Mouse (Mus musculus): ENCODE data around the gene Flnc. TPM values are rescaled to one million over a fixed set of nuclear protein-coding genes. Genes with fewer than 3 reads are reported as not detected.
"Not testable (repeated sequence)": the region's sequence is repeated elsewhere in the genome, so short reads cannot be mapped to it uniquely, and the experiment has no call there.

Flnc gene
- polyA plus RNA-seq (2014; fragmentation: Nextera tagmentation; extraction: Ambion mirVana): 36.8 and 47.7 TPM in 2 replicates

- H3K9me3 ChIP-seq (ENCODE audit: control insufficient read depth, low read length): no peaks in the 10 kb centered on the region
- H3K4me2 ChIP-seq (ENCODE audit: low read length): peak within 1 kb of the TSS; percentile 81
- H3K27me3 ChIP-seq (ENCODE audit: control insufficient read depth, insufficient read depth, low read length): no peaks in the 10 kb centered on the region
- peaks cover 16% of the 10 kb centered on the region for H3K36me3 ChIP-seq (ENCODE audit: control insufficient read depth, insufficient read depth, low read length)
- peak within 1 kb of the TSS; percentile 71 to 75 for H3K4me3 ChIP-seq (ENCODE audit: control insufficient read depth in 1 of 2, insufficient read depth in 1 of 2, low read depth in 1 of 2, low read length in 2 of 2)
- WGBS: under 1% methylated on average over 69 of the region's 77 CpGs
- H3K9ac ChIP-seq (ENCODE audit: low read length): peak within 1 kb of the TSS; percentile 97
- H3K4me1 ChIP-seq (ENCODE audit: control insufficient read depth in 2 of 2, insufficient read depth in 2 of 2, low read length in 2 of 2): peaks cover 36 to 45% of the 10 kb centered on the region in 2 experiments
- peak; percentile 9 for ATAC-seq (ENCODE audit: insufficient number of reproducible peaks, insufficient read depth, low FRiP score, low read depth)
- H3K27ac ChIP-seq (replicated peaks in 1 of 2; ENCODE audit: control insufficient read depth in 1 of 2, insufficient read depth in 1 of 2, low read depth in 2 of 2, low read length in 2 of 2): peak within 1 kb of the TSS; percentile 99
Measured at GRCm38 (mm10) chr6:29433038-29433803, at the start of gene Flnc. Gene Flnc, plus strand, starts transcription at chr6:29433256.

GRCm38 (mm10) chr6:29388052-29388518 lies 45.0 kb upstream of the Flnc start, which contains the start of gene Opn1sw:
Gene Opn1sw, minus strand, starts transcription at chr6:29388468.
- no peaks in the 10 kb centered on the region for H3K9me3 ChIP-seq (ENCODE audit: control insufficient read depth, low read length)
- WGBS: 3% methylated on average over 12 of the region's 12 CpGs
- H3K9ac ChIP-seq (ENCODE audit: low read length): peak within 1 kb of the TSS; percentile 47
- H3K36me3 ChIP-seq (ENCODE audit: control insufficient read depth, insufficient read depth, low read length): no peaks in the 10 kb centered on the region
- H3K27ac ChIP-seq (replicated peaks in 1 of 2; ENCODE audit: control insufficient read depth in 1 of 2, insufficient read depth in 1 of 2, low read depth in 2 of 2, low read length in 2 of 2): peak within 1 kb of the TSS; percentile 36 to 55; a peak in 2 of 4 replicates
- ATAC-seq (ENCODE audit: insufficient number of reproducible peaks, insufficient read depth, low FRiP score, low read depth): peak; percentile 64
- no peaks in the 10 kb centered on the region for H3K27me3 ChIP-seq (ENCODE audit: control insufficient read depth, insufficient read depth, low read length)
- peak within 1 kb of the TSS; percentile 39 to 52 for H3K4me3 ChIP-seq (ENCODE audit: control insufficient read depth in 1 of 2, insufficient read depth in 1 of 2, low read depth in 1 of 2, low read length in 2 of 2)
- peaks cover 8 to 12% of the 10 kb centered on the region in 2 experiments for H3K4me1 ChIP-seq (ENCODE audit: control insufficient read depth in 2 of 2, insufficient read depth in 2 of 2, low read length in 2 of 2)
- peak within 1 kb of the TSS; percentile 63 for H3K4me2 ChIP-seq (ENCODE audit: low read length)

GRCm38 (mm10) chr6:29388606-29389080 lies 44.4 kb upstream of the Flnc start:
- peak; percentile 88 for ATAC-seq (ENCODE audit: insufficient number of reproducible peaks, insufficient read depth, low FRiP score, low read depth)
- Histone ChIP-seq H3K27me3 (ENCODE audit: control insufficient read depth, insufficient read depth, low read length) (no peaks in the 10 kb centered on the region), H3K4me2 (ENCODE audit: low read length) (peak overlapping the region; percentile 63), H3K9me3 (ENCODE audit: control insufficient read depth, low read length) (no peaks in the 10 kb centered on the region), H3K4me1 (ENCODE audit: control insufficient read depth in 2 of 2, insufficient read depth in 2 of 2, low read length in 2 of 2) (peaks cover 8 to 12% of the 10 kb centered on the region in 2 experiments), H3K36me3 (ENCODE audit: control insufficient read depth, insufficient read depth, low read length) (no peaks in the 10 kb centered on the region), H3K9ac (ENCODE audit: low read length) (peak overlapping the region; percentile 47; the same call in 1 of the 2 replicates), H3K27ac (replicated peaks in 1 of 2; ENCODE audit: control insufficient read depth in 1 of 2, insufficient read depth in 1 of 2, low read depth in 2 of 2, low read length in 2 of 2) (peak overlapping the region; percentile 36 to 55; a peak in 2 of 4 replicates), H3K4me3 (ENCODE audit: control insufficient read depth in 1 of 2, insufficient read depth in 1 of 2, low read depth in 1 of 2, low read length in 2 of 2) (peak overlapping the region; percentile 39 to 52)
- 8% methylated on average over 11 of the region's 11 CpGs for WGBS

GRCm38 (mm10) chr6:29389425-29389824 lies 43.6 kb upstream of the Flnc start:
- no peak for ATAC-seq (ENCODE audit: insufficient number of reproducible peaks, insufficient read depth, low FRiP score, low read depth)
- H3K4me2 ChIP-seq (ENCODE audit: low read length): no peak overlapping the region

GRCm38 (mm10) chr6:29390500-29390899 lies 42.6 kb upstream of the Flnc start:
- ATAC-seq (ENCODE audit: insufficient number of reproducible peaks, insufficient read depth, low FRiP score, low read depth); H3K27ac ChIP-seq (replicated peaks in 1 of 2; ENCODE audit: control insufficient read depth in 1 of 2, insufficient read depth in 1 of 2, low read depth in 2 of 2, low read length in 2 of 2); H3K4me3 ChIP-seq (ENCODE audit: control insufficient read depth in 1 of 2, insufficient read depth in 1 of 2, low read depth in 1 of 2, low read length in 2 of 2); H3K4me2 ChIP-seq (ENCODE audit: low read length); H3K9ac ChIP-seq (ENCODE audit: low read length); H3K9me3 ChIP-seq (ENCODE audit: control insufficient read depth, low read length); H3K36me3 ChIP-seq (ENCODE audit: control insufficient read depth, insufficient read depth, low read length): not testable (repeated sequence)
- H3K4me1 ChIP-seq (ENCODE audit: control insufficient read depth in 2 of 2, insufficient read depth in 2 of 2, low read length in 2 of 2): peaks cover 9 to 20% of the 10 kb centered on the region in 2 experiments
- H3K27me3 ChIP-seq (ENCODE audit: control insufficient read depth, insufficient read depth, low read length): 0 out of 2 replicates have a peak, but pooled peaks cover 11% of the 10 kb centered on the region
- 84% methylated on average over 1 of the region's 1 CpGs for WGBS

More at GRCm38 (mm10) chr6:29389425-29389824, 43.6 kb upstream of the Flnc start:
- Histone ChIP-seq H3K4me3 (ENCODE audit: control insufficient read depth in 1 of 2, insufficient read depth in 1 of 2, low read depth in 1 of 2, low read length in 2 of 2) (no peak overlapping the region), H3K9ac (ENCODE audit: low read length) (no peak overlapping the region), H3K9me3 (ENCODE audit: control insufficient read depth, low read length) (no peaks in the 10 kb centered on the region), H3K4me1 (ENCODE audit: control insufficient read depth in 2 of 2, insufficient read depth in 2 of 2, low read length in 2 of 2) (peaks cover 7 to 12% of the 10 kb centered on the region in 2 experiments), H3K36me3 (ENCODE audit: control insufficient read depth, insufficient read depth, low read length) (no peaks in the 10 kb centered on the region), H3K27ac (replicated peaks in 1 of 2; ENCODE audit: control insufficient read depth in 1 of 2, insufficient read depth in 1 of 2, low read depth in 2 of 2, low read length in 2 of 2) (no peak overlapping the region), H3K27me3 (ENCODE audit: control insufficient read depth, insufficient read depth, low read length) (0 out of 2 replicates have a peak, but pooled peaks cover 4% of the 10 kb centered on the region)
- 53% methylated on average over 9 of the region's 9 CpGs for WGBS

GRCm38 (mm10) chr6:29391241-29391640 lies 41.8 kb upstream of the Flnc start:
- H3K9me3 ChIP-seq (ENCODE audit: control insufficient read depth, low read length); H3K4me2 ChIP-seq (ENCODE audit: low read length); H3K36me3 ChIP-seq (ENCODE audit: control insufficient read depth, insufficient read depth, low read length); H3K4me3 ChIP-seq (ENCODE audit: control insufficient read depth in 1 of 2, insufficient read depth in 1 of 2, low read depth in 1 of 2, low read length in 2 of 2); H3K9ac ChIP-seq (ENCODE audit: low read length); ATAC-seq (ENCODE audit: insufficient number of reproducible peaks, insufficient read depth, low FRiP score, low read depth); H3K27ac ChIP-seq (replicated peaks in 1 of 2; ENCODE audit: control insufficient read depth in 1 of 2, insufficient read depth in 1 of 2, low read depth in 2 of 2, low read length in 2 of 2): not testable (repeated sequence)
- WGBS: 68% methylated on average over 8 of the region's 8 CpGs
- Histone ChIP-seq H3K4me1 (ENCODE audit: control insufficient read depth in 2 of 2, insufficient read depth in 2 of 2, low read length in 2 of 2) (peaks cover 12 to 27% of the 10 kb centered on the region in 2 experiments), H3K27me3 (ENCODE audit: control insufficient read depth, insufficient read depth, low read length) (0 out of 2 replicates have a peak, but pooled peaks cover 11% of the 10 kb centered on the region)

- H3K9me3 ChIP-seq (ENCODE audit: control insufficient read depth, low read length): no peaks in the 10 kb centered on the region
- WGBS: 60% methylated on average over 4 of the region's 4 CpGs
- H3K9ac ChIP-seq (ENCODE audit: low read length): no peak overlapping the region
- H3K27me3 ChIP-seq (ENCODE audit: control insufficient read depth, insufficient read depth, low read length): 0 out of 2 replicates have a peak, but pooled peaks cover 11% of the 10 kb centered on the region
- H3K4me3 ChIP-seq (ENCODE audit: control insufficient read depth in 1 of 2, insufficient read depth in 1 of 2, low read depth in 1 of 2, low read length in 2 of 2): no peak overlapping the region
- no peak overlapping the region for H3K4me2 ChIP-seq (ENCODE audit: low read length)
- ATAC-seq (ENCODE audit: insufficient number of reproducible peaks, insufficient read depth, low FRiP score, low read depth): no peak
- H3K27ac ChIP-seq (replicated peaks in 1 of 2; ENCODE audit: control insufficient read depth in 1 of 2, insufficient read depth in 1 of 2, low read depth in 2 of 2, low read length in 2 of 2): no peak overlapping the region
- peaks cover 11 to 27% of the 10 kb centered on the region in 2 experiments for H3K4me1 ChIP-seq (ENCODE audit: control insufficient read depth in 2 of 2, insufficient read depth in 2 of 2, low read length in 2 of 2)
- no peaks in the 10 kb centered on the region for H3K36me3 ChIP-seq (ENCODE audit: control insufficient read depth, insufficient read depth, low read length)
Measured at GRCm38 (mm10) chr6:29391802-29392201, 41.3 kb upstream of the Flnc start.

All from heart, embryonic 14.5 days (tissue).